Mouse (Mus musculus): ENCODE measurements at regions not wholly inside any gene's neighbourhood (a gene's known extent, or its start where the extent isn't known, plus 50 kb on each side); places are given as distances from the start of the nearest gene placed in this dataset.
A peak's percentile ranks its signal among the peaks of the same experiment; 100 is the strongest.

- no peak for DNase-seq
These were observed 648.0 kb upstream of the Nova1 start for GRCm38 (mm10) chr12:47466740-47467139.

GRCm38 (mm10) chr12:47465924-47466323 is 647.2 kb upstream of the Nova1 start:
- DNase-seq = no peak

- no peak for DNase-seq
These were observed 612.9 kb upstream of the Nova1 start for GRCm38 (mm10) chr12:47431669-47432068.

- DNase-seq = no peak
These were observed 593.5 kb upstream of the Nova1 start for GRCm38 (mm10) chr12:47412251-47412650.

GRCm38 (mm10) chr12:47406563-47406962 is 587.8 kb upstream of the Nova1 start:
- DNase-seq = no peak

- no peak for DNase-seq
These were observed 587.4 kb upstream of the Nova1 start for GRCm38 (mm10) chr12:47406131-47406530.

GRCm38 (mm10) chr12:47383225-47383624 is 564.5 kb upstream of the Nova1 start:
- no peak for DNase-seq

- DNase-seq = no peak
These were observed 534.5 kb upstream of the Nova1 start for GRCm38 (mm10) chr12:47353269-47353668.

GRCm38 (mm10) chr12:47351229-47351628 is 532.5 kb upstream of the Nova1 start:
- no peak for DNase-seq

- DNase-seq = peak; percentile 2 to 33
These were observed 494.7 kb upstream of the Nova1 start for GRCm38 (mm10) chr12:47313413-47313812.

GRCm38 (mm10) chr12:47275904-47276303 is 457.2 kb upstream of the Nova1 start:
- DNase-seq = no peak

GRCm38 (mm10) chr12:47272309-47272708 is 453.6 kb upstream of the Nova1 start:
- DNase-seq = no peak

- no peak for DNase-seq
These were observed 445.4 kb upstream of the Nova1 start for GRCm38 (mm10) chr12:47264118-47264517.

GRCm38 (mm10) chr12:47263408-47263807 is 444.7 kb upstream of the Nova1 start:
- no peak for DNase-seq

GRCm38 (mm10) chr12:47252306-47252705 is 433.6 kb upstream of the Nova1 start:
- DNase-seq = peak in 1 of 2 experiments; percentile 2

- no peak for DNase-seq
These were observed 425.1 kb upstream of the Nova1 start for GRCm38 (mm10) chr12:47243623-47244514.

GRCm38 (mm10) chr12:47220016-47220415 is 401.3 kb upstream of the Nova1 start:
- no peak for DNase-seq

- DNase-seq = peak in 1 of 2 experiments; percentile 54
These were observed 400.6 kb upstream of the Nova1 start for GRCm38 (mm10) chr12:47219340-47219739.

- peak in 1 of 2 experiments; percentile 39 for DNase-seq
These were observed 392.8 kb upstream of the Nova1 start for GRCm38 (mm10) chr12:47211417-47212104.

- DNase-seq = no peak
These were observed 384.2 kb upstream of the Nova1 start for GRCm38 (mm10) chr12:47202936-47203335.

GRCm38 (mm10) chr12:47198609-47199008 is 379.9 kb upstream of the Nova1 start:
- DNase-seq = no peak

- DNase-seq = no peak
These were observed 346.0 kb upstream of the Nova1 start for GRCm38 (mm10) chr12:47164736-47165135.

GRCm38 (mm10) chr12:47164031-47164717 is 345.4 kb upstream of the Nova1 start:
- DNase-seq = peak; percentile 9 to 19

Measured in kidney, postnatal 36 days (tissue).